Mouse (Mus musculus): ENCODE measurements around the gene Bsx.

GRCm38 (mm10) chr9:40876693-40877092, 2.8 kb downstream of the Bsx start:
- no peak for TF ChIP-seq UBTF (IDR thresholded peaks at IDR 0.05; ENCODE audit: borderline replicate concordance, insufficient read depth, low read depth, low read length)
- TF ChIP-seq CHD2 (IDR thresholded peaks at IDR 0.05; ENCODE audit: low read length): no peak
- TF ChIP-seq CTCF (IDR thresholded peaks at IDR 0.05 in 2 of 3, conservative IDR thresholded peaks at IDR 0.05 in 1 of 3; ENCODE audit: control insufficient read depth in 1 of 3, insufficient read depth in 1 of 3, low read depth in 2 of 3, low read length in 3 of 3, poor library complexity in 1 of 3, severe bottlenecking in 1 of 3): no peak
- TF ChIP-seq POLR2A (IDR thresholded peaks at IDR 0.05; ENCODE audit: control insufficient read depth in 1 of 2, insufficient read depth in 1 of 2, low read depth in 1 of 2, low read length in 2 of 2, poor library complexity in 1 of 2): no peak
- no peak for TF ChIP-seq RAD21 (IDR thresholded peaks at IDR 0.05; ENCODE audit: low read depth, low read length)
- no peak for TF ChIP-seq NELFE (IDR thresholded peaks at IDR 0.05; ENCODE audit: low read depth, low read length)
- TF ChIP-seq ZC3H11A (IDR thresholded peaks at IDR 0.05; ENCODE audit: low read depth, low read length): no peak
- TF ChIP-seq EP300 (IDR thresholded peaks at IDR 0.05; ENCODE audit: low read depth in 1 of 2, low read length in 2 of 2): no peak
- TF ChIP-seq ZNF384 (IDR thresholded peaks at IDR 0.05; ENCODE audit: low read depth, low read length): no peak
